Mouse (Mus musculus) heart, adult 2 months (tissue): ENCODE results near the gene Tmcc2. TPM values are rescaled to one million over a fixed set of nuclear protein-coding genes. Genes with fewer than 3 reads are reported as not detected.

Experiments
- DNase-seq, 2 experiments: peaks; one replicate each; pipeline ENCODE4 v3.0.0; 2021
- H3K27ac ChIP-seq: fragments of 200-600 bp; 2 replicates; pipeline ENCODE4 v1.8.1; 2022
- H3K27me3 ChIP-seq: fragments of 200-500 bp; 2 replicates; pipeline ENCODE4 v1.6.1; 2012; ENCODE audit warnings: mild to moderate bottlenecking, low read length, inconsistent platforms, mixed read lengths; ENCODE audit not compliant: control insufficient read depth, insufficient read depth
- H3K36me3 ChIP-seq: fragments of 200-500 bp; 2 replicates; pipeline ENCODE4 v1.6.1; 2012; ENCODE audit warnings: low read length, inconsistent platforms; ENCODE audit not compliant: control insufficient read depth, insufficient read depth
- H3K4me1 ChIP-seq: fragments of 200-500 bp; 2 replicates; pipeline ENCODE4 v1.6.1; 2011; ENCODE audit warnings: low read length; ENCODE audit not compliant: control insufficient read depth, insufficient read depth
- H3K4me3 ChIP-seq: fragments of 200-600 bp; 2 replicates; pipeline ENCODE4 v1.8.1; 2022
- H3K79me2 ChIP-seq: fragments of 200-500 bp; replicated peaks from 2 replicates; pipeline ENCODE4 v1.6.1; 2012; ENCODE audit warnings: mild to moderate bottlenecking, inconsistent platforms, low read length, moderate library complexity, mixed read lengths; ENCODE audit not compliant: control insufficient read depth, insufficient read depth
- H3K9ac ChIP-seq: fragments of 200-500 bp; 2 replicates; pipeline ENCODE4 v1.6.1; 2012; ENCODE audit warnings: low read depth, mild to moderate bottlenecking, control low read depth, inconsistent platforms, low read length, mixed read lengths
- CTCF ChIP-seq: fragments of 200-600 bp; IDR thresholded peaks from 2 replicates; pipeline ENCODE4 v1.8.1; 2022; ENCODE audit warnings: antibody characterized with exemption, mild to moderate bottlenecking, moderate library complexity
- EP300 ChIP-seq: fragments of 200-500 bp; IDR thresholded peaks from 2 replicates; pipeline ENCODE4 v1.6.1; 2011; ENCODE audit warnings: low read depth, low read length, control low read depth; ENCODE audit not compliant: insufficient read depth
- POLR2A ChIP-seq: fragments of 200-500 bp; IDR thresholded peaks from 2 replicates; pipeline ENCODE4 v1.6.1; 2011; ENCODE audit warnings: mild to moderate bottlenecking, low read depth, low read length, control low read depth; ENCODE audit not compliant: insufficient read depth
- WGBS: fragments of 180-500 bp; shearing (Covaris S2); methylation state at CpG from one replicate; pipeline ENCODE4 v1.1.7; 2018; 5-methylcytosine and 5-hydroxymethylcytosine counted together
- intact Hi-C: fragments of 180-260 bp; cut with DNase I; formaldehyde crosslinking; loops from one replicate; pipeline ENCODE4 v1.15.1; 2025
- polyA plus RNA-seq: library from polyadenylated mRNA; depleted of rRNA; stranded (reverse); fragments of >200 nt; gene quantifications from 2 replicates; pipeline ENCODE4 v1.2.3, GENCODE M21; 2012
- total RNA-seq, 2 experiments: library from RNA; stranded (reverse); gene quantifications; 2 replicates each; pipeline ENCODE4 v1.2.3; 2021

The Tmcc2 gene
- total and polyA plus RNA-seq, 3 experiments: 17.5 to 25.4 (median 21.9) TPM

DNA sequence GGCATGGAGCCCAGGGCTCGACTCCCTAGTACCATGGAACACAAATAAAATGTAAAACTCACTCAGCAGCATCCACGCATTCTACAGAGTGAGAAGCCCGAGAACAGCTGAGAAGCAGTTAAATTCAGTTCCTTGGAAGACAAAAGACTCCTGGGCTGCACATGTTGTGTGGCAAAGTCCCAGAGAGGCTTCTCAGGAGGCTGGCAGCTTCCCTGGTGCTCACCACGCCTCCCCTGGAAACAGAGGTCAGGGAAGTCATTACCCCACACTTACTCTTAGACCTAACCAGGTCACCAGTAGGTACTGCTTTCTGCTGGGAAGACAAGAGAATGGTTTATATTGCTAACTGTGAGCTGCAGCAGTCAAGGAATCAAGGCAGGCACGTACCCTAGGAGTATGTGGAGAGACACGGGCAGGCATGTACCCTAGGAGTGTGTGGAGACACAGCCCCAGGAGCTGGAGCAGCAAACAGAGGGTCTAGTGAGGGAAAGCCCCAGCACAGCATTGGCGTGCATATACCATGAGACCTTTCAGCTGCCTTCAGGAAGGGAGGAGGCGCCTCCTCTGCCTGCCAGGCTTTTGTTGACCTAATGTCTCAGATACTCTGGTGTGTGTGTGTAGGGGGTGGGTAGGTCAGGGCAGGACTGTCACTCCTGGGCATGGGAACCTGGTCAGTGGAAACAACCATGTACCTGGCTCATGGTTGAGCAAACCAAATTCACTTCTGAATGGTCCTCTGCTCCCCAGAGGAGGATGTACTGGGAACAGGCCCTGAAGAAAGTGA is 19.6 kb downstream of the Tmcc2 start:
- Histone ChIP-seq H3K27me3 (no peaks in the 10 kb centered on the region), H3K27ac (peak overlapping the region; percentile 64), H3K9ac (no peak overlapping the region), H3K4me3 (no peak overlapping the region), H3K79me2 (no peaks in the 10 kb centered on the region), H3K4me1 (peaks cover 41% of the 10 kb centered on the region), H3K36me3 (peaks cover 13% of the 10 kb centered on the region)
- 54% methylated on average over 8 of the region's 8 CpGs for WGBS
- intact Hi-C loops: no loop called here
- TF ChIP-seq POLR2A (no peak), CTCF (no peak), EP300 (no peak)
- DNase-seq: peak in 1 of 2 experiments; percentile 7

DNA sequence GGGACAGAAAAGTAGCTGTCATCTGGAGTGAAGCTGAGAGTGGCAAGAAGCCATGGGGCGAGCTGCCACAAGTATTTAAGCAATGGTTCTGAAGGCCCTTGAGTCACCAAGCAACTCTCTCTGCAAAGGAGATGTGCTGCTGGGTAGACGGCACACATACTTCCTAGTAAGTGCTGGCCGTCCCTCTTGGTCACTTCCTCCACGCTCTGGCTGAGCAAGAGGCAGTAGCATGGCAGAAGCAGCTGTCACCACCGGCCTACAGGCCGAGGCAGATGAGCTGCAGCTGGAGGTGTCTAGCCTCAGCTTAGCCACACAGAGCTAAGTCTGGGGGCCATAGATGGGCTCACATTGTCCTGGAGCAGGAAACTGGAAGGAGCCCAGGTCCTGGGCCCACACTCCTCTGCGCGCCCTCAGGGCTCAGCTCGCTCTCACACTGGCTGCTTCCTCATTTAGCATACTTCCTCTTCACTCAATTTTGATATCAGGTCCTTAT is 20.4 kb downstream of the Tmcc2 start:
- Histone ChIP-seq H3K9ac (peak overlapping the region; percentile 5; the same call in 1 of the 2 replicates), H3K27me3 (no peaks in the 10 kb centered on the region), H3K79me2 (no peaks in the 10 kb centered on the region), H3K4me3 (no peak overlapping the region), H3K4me1 (peaks cover 38% of the 10 kb centered on the region), H3K36me3 (peaks cover 7% of the 10 kb centered on the region), H3K27ac (peak overlapping the region; percentile 64)
- intact Hi-C loops: no loop called here
- peak in 1 of 2 experiments; percentile 67 for DNase-seq
- 38% methylated on average over 9 of the region's 9 CpGs for WGBS
- TF ChIP-seq CTCF (no peak), EP300 (peak; percentile 30; the same call in 1 of the 2 replicates)

- Histone ChIP-seq H3K27ac (peak overlapping the region; percentile 52), H3K9ac (no peak overlapping the region), H3K79me2 (no peaks in the 10 kb centered on the region), H3K4me3 (no peak overlapping the region), H3K36me3 (peaks cover 3% of the 10 kb centered on the region; the same call in 1 of the 2 replicates), H3K27me3 (no peaks in the 10 kb centered on the region), H3K4me1 (peaks cover 30% of the 10 kb centered on the region)
- DNase-seq: peak; percentile 83 to 86
- intact Hi-C loops: loop anchor here (1.0 to 5.0 kb wide), 5 partner anchors 22 to 224 kb away; no protein-coding TSS in a partner anchor
- TF ChIP-seq EP300 (peak; percentile 98), CTCF (no peak; the same call in 1 of the 2 replicates)
- WGBS: 16% methylated on average over 7 of the region's 7 CpGs
Measured at GRCm38 (mm10) chr1:132367692-132368506, 23.2 kb downstream of the Tmcc2 start.

DNA sequence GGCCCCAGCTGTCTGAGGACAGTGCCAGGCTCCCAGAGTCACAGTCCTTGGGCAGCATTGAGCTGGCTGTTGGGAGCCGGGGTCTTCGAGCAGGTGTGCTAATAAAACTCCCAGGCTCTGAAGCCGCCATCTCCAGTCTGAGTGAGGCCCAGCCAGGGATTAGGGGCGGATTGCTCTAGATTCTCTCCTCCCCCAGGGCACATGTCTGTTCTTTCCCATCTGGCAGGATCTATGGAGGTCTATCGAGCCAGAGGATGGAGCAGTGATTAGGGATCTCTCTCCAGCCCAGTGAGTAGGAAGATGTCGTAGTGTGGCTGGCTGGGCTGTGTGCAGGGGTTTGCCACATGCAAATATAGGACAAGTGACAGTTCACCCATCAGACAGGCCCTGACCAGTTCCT is 24.1 kb downstream of the Tmcc2 start:
- Histone ChIP-seq H3K79me2 (no peaks in the 10 kb centered on the region), H3K27me3 (no peaks in the 10 kb centered on the region), H3K27ac (peak overlapping the region; percentile 52), H3K36me3 (peaks cover 3% of the 10 kb centered on the region; the same call in 1 of the 2 replicates), H3K4me1 (peaks cover 32% of the 10 kb centered on the region), H3K9ac (no peak overlapping the region), H3K4me3 (no peak overlapping the region)
- DNase-seq: no peak
- WGBS: 81% methylated on average over 6 of the region's 6 CpGs
- intact Hi-C loops: loop anchor here (1.0 to 5.0 kb wide), 5 partner anchors 23 to 225 kb away; no protein-coding TSS in a partner anchor
- TF ChIP-seq POLR2A: no peak
- no peak for TF ChIP-seq EP300
- no peak for TF ChIP-seq CTCF

GRCm38 (mm10) chr1:132366235-132366634 is 24.8 kb downstream of the Tmcc2 start:
- Histone ChIP-seq H3K27me3 (no peaks in the 10 kb centered on the region), H3K27ac (no peak overlapping the region), H3K4me1 (peaks cover 27% of the 10 kb centered on the region), H3K4me3 (no peak overlapping the region), H3K9ac (no peak overlapping the region), H3K79me2 (no peaks in the 10 kb centered on the region), H3K36me3 (peaks cover 3% of the 10 kb centered on the region; the same call in 1 of the 2 replicates)
- TF ChIP-seq POLR2A (no peak), CTCF (no peak), EP300 (no peak)
- 84% methylated on average over 8 of the region's 8 CpGs for WGBS
- intact Hi-C loops: loop anchor here (2.0 to 5.0 kb wide), 4 partner anchors 56 to 226 kb away; no protein-coding TSS in a partner anchor
- DNase-seq: peak in 1 of 2 experiments; percentile 2

GRCm38 (mm10) chr1:132365645-132366044 is 25.4 kb downstream of the Tmcc2 start:
- intact Hi-C loops: loop anchor here (2.0 to 5.0 kb wide), 4 partner anchors 57 to 227 kb away; no protein-coding TSS in a partner anchor
- H3K27me3 ChIP-seq: no peaks in the 10 kb centered on the region
- peaks cover 3% of the 10 kb centered on the region; the same call in 1 of the 2 replicates for H3K36me3 ChIP-seq
- no peak overlapping the region for H3K9ac ChIP-seq
- 72% methylated on average over 4 of the region's 4 CpGs for WGBS
- H3K27ac ChIP-seq: no peak overlapping the region
- H3K79me2 ChIP-seq: no peaks in the 10 kb centered on the region
- H3K4me3 ChIP-seq: no peak overlapping the region
- no peak for DNase-seq
- H3K4me1 ChIP-seq: peaks cover 24% of the 10 kb centered on the region
- no peak for TF ChIP-seq POLR2A
- TF ChIP-seq CTCF: no peak
- TF ChIP-seq EP300: no peak
